Mouse (Mus musculus) neutrophil, adult 83 days (primary cell): Measurements from ENCODE around the gene Thbs3. TPM values are rescaled to one million over a fixed set of nuclear protein-coding genes. Genes with fewer than 3 reads are reported as not detected.

ENCODE experiments used
- total RNA-seq, 2 experiments: library from RNA; stranded (reverse); gene quantifications; one replicate each; pipeline ENCODE4 v1.2.4; 2023

Gene Thbs3
- 1 to 10 TPM in 1 of 2 experiments, under 1 TPM in 1; 0.68 to 1.4 TPM for total RNA-seq

DNA sequence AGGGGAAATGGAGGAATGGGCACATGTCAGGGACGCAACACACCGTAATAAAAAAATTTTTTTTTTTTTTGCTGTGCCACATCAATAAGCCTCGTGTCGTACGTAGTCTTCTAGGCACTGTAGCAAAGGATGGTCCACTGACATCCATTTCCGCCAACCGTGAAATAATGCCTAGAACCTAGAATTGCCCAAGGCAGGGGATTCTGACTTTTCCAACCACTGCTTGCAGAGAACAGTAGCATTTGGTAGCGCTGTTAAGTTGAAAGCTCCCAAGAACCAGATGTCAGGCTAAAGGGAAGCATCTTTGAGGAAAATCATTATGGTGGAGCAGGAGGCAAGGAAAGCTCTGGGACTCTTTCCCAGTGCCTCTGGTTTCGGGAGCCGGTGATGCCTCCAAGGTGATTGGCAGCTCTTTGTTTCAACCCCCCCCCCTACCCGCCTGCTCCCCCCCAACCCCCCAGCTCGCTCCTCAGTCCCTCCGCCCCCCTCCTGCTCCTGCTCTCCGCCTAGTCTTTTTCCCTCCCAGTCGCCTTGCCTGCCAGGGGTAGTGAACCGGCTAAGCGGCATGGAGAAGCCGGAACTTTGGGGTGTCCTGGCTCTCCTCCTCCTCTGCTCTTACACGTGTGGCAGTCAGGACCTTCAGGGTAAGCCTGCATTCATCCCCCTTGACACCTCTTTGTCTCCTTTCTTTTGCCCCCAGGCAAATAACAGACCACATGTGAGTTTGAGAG is at the start of gene Thbs3:
Gene Thbs3, plus strand, starts transcription at position 500 of the 731 bp plus-strand sequence.

DNA sequence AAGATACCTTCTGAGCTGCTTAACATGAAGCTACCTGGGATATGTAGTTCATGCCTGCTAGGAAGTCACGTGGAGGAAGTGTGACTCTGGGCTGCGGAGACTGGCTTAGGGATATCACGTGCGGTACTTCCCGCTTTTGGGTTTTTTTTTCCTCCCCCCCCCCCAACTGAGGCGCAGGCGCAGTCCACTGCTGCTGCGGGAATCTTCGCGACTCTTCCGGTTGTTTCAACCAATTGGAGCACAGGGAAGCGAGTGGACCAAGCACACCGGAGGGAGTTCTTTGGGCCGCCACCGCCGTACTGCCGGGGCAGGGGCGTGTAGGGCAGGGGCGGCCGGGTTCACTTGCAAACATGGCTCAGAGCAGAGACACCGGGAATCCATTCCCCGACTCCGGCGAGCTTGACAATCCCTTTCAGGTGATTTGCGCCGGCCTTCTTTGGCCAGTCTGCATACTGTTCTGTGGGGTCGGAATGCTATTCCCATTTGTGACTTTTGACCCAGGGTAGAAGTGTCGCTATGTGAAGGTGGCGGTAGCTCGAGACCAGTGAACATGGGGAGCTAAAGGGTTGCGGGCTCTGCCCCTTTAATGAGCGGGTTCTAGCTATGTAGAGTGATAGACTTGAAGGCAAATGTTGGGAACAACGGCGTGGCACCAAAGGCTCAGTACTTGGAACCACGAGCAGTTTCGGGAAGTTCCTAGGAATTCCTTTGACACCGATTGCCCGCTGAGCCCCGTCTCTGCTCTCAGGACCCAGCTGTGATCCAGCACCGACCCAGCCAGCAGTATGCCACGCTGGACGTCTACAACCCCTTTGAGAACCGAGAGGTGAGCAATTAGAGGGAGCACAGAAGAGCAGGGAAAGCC is 37.5 kb upstream of the Thbs3 start, which contains the start of gene Scamp3:
Gene Scamp3, plus strand, starts transcription at position 232 of the 865 bp plus-strand sequence.

DNA sequence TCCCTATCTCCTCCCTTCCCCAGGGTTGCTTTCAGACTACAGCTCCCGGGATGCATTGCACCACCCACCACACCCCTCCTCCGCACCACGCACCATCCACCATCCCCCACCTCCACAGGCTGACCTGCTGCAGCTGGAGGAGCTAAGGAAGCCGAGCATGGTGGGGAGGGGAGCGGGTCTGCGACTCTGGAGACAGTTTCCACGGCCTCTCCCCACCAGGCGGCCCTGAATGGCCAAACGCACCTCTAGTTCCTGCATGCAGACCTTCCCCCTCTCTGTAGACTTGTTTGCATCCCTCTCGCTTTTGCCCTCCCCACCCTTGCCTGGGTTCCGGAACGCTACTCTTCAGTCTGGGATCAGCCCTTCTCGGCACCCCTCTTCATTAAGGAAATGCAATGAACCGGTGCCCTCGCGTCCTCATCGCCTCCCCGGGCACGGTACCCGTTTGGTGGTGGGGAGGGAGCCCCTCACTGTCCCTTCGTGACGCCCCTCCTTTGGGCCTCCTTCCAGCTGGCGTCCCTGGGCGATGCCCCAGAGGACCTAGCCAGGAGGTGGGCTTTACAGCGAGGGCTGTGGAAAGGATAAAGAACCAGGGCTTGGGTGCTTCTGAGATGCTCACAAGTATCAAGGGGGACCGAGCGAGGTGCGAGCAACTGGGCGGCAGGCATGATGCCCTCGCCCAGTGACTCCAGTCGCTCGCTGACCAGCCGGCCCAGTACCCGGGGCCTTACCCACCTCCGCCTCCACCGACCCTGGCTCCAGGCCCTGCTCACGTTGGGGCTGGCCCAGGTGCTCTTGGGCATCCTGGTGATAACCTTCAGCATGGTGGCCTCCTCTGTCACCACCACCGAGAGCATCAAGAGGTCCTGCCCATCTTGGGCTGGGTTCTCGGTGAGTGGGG is 31.7 kb upstream of the Thbs3 start, which contains the start of gene Fam189b:
Gene Fam189b, plus strand, starts transcription at position 86 of the 901 bp plus-strand sequence.

GRCm38 (mm10) chr3:89202253-89203141 is 12.5 kb upstream of the Thbs3 start, which contains the start of gene Gba:
Gene Gba, plus strand, starts transcription at chr3:89202928.

GRCm38 (mm10) chr3:89226900-89227299 is 11.9 kb downstream of the Thbs3 start, which contains the start of gene Mtx1:
Gene Mtx1, minus strand, starts transcription at chr3:89227088.

DNA sequence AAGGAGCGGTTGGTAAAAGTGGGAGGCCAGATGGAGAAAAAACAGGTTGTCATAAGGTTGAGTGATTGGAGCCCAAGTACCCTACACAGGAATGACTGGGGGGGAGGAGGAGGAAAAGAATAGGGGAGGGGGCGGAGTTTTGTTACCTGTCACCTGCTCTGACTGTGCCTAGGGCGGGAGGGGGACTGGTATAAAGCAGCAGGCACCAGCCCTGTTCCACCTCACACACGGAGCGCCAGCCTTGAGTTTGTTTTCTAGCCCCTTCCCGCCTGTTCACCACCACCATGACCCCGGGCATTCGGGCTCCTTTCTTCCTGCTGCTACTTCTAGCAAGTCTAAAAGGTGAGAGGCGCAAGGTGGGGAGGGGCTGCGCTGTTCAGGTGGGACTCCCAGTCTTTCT is 13.9 kb downstream of the Thbs3 start, which contains the start of gene Muc1:
Gene Muc1, plus strand, starts transcription at position 222 of the 400 bp plus-strand sequence.

DNA sequence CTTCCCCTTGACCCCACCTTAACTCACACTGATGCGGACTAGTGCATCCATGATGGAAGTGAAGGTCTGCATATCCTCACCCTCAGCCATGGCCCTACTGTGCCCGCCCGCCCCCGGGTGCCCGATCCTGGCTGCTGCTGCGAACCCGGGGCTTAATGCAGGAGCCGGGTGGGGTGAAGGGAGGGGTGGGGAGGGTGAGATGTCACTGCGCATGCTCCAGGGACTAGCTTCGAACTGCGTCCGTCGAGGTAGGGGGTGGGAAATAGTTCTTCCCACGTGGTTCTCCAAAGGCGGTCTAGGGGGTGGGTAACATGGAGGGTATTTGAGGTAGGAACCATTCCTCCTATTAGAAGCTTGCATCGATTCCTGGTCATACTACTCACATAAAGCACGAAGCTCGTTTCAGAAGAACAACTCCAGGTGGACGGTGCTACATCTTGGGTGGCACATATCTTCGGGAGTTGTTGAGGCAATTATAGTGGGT is 30.8 kb downstream of the Thbs3 start, which contains the start of gene Krtcap2:
Gene Krtcap2, plus strand, starts transcription at position 279 of the 484 bp plus-strand sequence.

GRCm38 (mm10) chr3:89246261-89247100 is 31.5 kb downstream of the Thbs3 start, which contains the start of gene Trim46:
Gene Trim46, minus strand, starts transcription at chr3:89246309.

GRCm38 (mm10) chr3:89259076-89259475 is 44.1 kb downstream of the Thbs3 start, which contains the start of gene Dpm3:
Gene Dpm3, plus strand, starts transcription at chr3:89259358.

GRCm38 (mm10) chr3:89270051-89270755 is 55.2 kb downstream of the Thbs3 start, which contains the start of gene Slc50a1:
Gene Slc50a1, minus strand, starts transcription at chr3:89270570.

Other genes with a start within 250 kb of the Thbs3 start
- 10 to 100 TPM; 19.9 to 21.7 TPM for gene Rusc1, start 121.9 kb upstream of the Thbs3 start, total RNA-seq
- not detected for gene Gm43738, start 114.1 kb upstream of the Thbs3 start, total RNA-seq
- gene Fdps, start 113.2 kb upstream of the Thbs3 start, total RNA-seq = 10 to 100 TPM; 26.5 to 33.5 TPM
- gene Pklr, start 79.0 kb upstream of the Thbs3 start, total RNA-seq = 10 to 100 TPM; 14.9 to 33.6 TPM
- not detected for gene Hcn3, start 55.0 kb upstream of the Thbs3 start, total RNA-seq
- gene Clk2, start 50.4 kb upstream of the Thbs3 start, total RNA-seq = 10 to 100 TPM; 52.8 to 53.7 TPM
- gene Scamp3, start 37.7 kb upstream of the Thbs3 start, total RNA-seq = 10 to 100 TPM; 45.9 to 51.1 TPM
- gene Fam189b, start 32.0 kb upstream of the Thbs3 start, total RNA-seq = 1 to 10 TPM; 4.8 to 7.0 TPM
- gene Gba, start 12.3 kb upstream of the Thbs3 start, total RNA-seq = 10 to 100 TPM; 59.9 to 64.3 TPM
- gene Mtx1, start 11.9 kb downstream of the Thbs3 start, total RNA-seq = 10 to 100 TPM; 44.5 to 57.2 TPM
- not detected for gene Muc1, start 13.9 kb downstream of the Thbs3 start, total RNA-seq
- gene Krtcap2, start 30.8 kb downstream of the Thbs3 start, total RNA-seq = 10 to 100 TPM; 68.3 to 70.2 TPM
- gene Trim46, start 31.1 kb downstream of the Thbs3 start, total RNA-seq = under 1 TPM; 0.44 to 0.61 TPM
- gene Dpm3, start 44.2 kb downstream of the Thbs3 start, total RNA-seq = 10 to 100 TPM; 42.5 to 56.9 TPM
- 10 to 100 TPM; 24.1 to 29.6 TPM for gene Slc50a1, start 55.4 kb downstream of the Thbs3 start, total RNA-seq
- not detected for gene Efna1, start 66.0 kb downstream of the Thbs3 start, total RNA-seq
- gene Efna3, start 107.8 kb downstream of the Thbs3 start, total RNA-seq = not detected
- gene Efna4, start 122.8 kb downstream of the Thbs3 start, total RNA-seq = not detected
- 100 to 1,000 TPM; 119 to 125 TPM for gene Adam15, start 134.8 kb downstream of the Thbs3 start, total RNA-seq
- gene Dcst2, start 146.8 kb downstream of the Thbs3 start, total RNA-seq = under 1 TPM in 1 of 2 experiments, not detected in 1; 0.15 TPM
- not detected for gene Dcst1, start 150.1 kb downstream of the Thbs3 start, total RNA-seq
- gene Zbtb7b, start 179.6 kb downstream of the Thbs3 start, total RNA-seq = 100 to 1,000 TPM; 136 to 149 TPM
- not detected for gene Lenep, start 187.6 kb downstream of the Thbs3 start, total RNA-seq
- gene Flad1, start 196.7 kb downstream of the Thbs3 start, total RNA-seq = 10 to 100 TPM; 13.8 to 17.9 TPM
- 10 to 100 TPM; 45.4 to 57.0 TPM for gene Cks1b, start 203.2 kb downstream of the Thbs3 start, total RNA-seq
- gene Shc1, start 203.3 kb downstream of the Thbs3 start, total RNA-seq = 100 to 1,000 TPM; 114 to 119 TPM
- gene Pygo2, start 215.0 kb downstream of the Thbs3 start, total RNA-seq = 10 to 100 TPM; 36.1 to 46.3 TPM
- 100 to 1,000 TPM; 136 to 147 TPM for gene Pbxip1, start 221.5 kb downstream of the Thbs3 start, total RNA-seq
- 1 to 10 TPM; 9.1 to 9.9 TPM for gene Pmvk, start 239.4 kb downstream of the Thbs3 start, total RNA-seq